Mouse (Mus musculus) spleen, adult 12 weeks (tissue): ENCODE results near the gene Tpra1.

ENCODE experiments used
- DNase-seq: peaks from one replicate; pipeline ENCODE4 v3.0.0; 2022; ENCODE audit warnings: low spot score

Gene Tpra1

DNA sequence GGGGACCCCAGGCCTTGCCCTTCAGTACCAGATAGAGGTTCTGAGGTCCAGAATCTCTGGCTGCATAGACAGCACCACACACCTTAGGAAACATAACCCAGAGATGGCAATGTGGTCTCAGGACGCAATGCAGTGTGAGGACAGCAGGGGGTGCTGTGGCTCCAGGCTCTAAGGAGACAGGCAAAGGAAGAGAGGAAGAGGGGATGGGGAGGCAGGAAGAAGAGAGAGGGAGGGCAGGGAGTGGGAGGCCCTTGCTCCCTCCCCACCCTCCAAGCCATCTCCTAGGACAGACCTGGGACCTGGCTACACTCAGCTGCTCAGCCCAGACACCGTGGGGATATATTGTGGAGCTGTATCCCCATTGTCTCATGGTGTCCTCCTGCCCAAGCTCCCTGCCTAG lies 25.5 kb downstream of the Tpra1 start:
- peak; percentile 60 for DNase-seq

DNA sequence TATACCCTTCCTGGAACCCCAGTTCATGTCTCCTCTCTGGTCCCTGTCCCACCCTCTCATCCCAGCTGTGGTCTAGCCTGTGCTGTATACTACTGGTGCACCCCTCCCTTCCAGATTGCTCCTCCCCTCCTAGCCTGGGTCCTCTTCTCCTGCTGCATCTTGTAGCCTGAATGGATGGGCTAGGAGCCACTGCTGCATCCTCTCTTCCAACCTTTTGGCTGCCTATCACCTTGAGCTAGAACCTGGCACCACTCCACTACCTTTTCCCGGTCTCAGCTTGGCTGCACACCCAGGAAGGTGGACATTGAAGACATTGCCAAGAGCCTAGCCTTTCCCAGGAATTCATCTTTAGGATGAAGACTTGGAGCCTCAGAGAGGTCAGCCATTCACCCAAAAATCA lies 26.0 kb downstream of the Tpra1 start:
- DNase-seq, result no peak

GRCm38 (mm10) chr6:88928576-88928975 lies 26.5 kb downstream of the Tpra1 start:
- DNase-seq, result no peak

- no peak for DNase-seq
Measured at GRCm38 (mm10) chr6:88929451-88929850, 27.4 kb downstream of the Tpra1 start.

DNA sequence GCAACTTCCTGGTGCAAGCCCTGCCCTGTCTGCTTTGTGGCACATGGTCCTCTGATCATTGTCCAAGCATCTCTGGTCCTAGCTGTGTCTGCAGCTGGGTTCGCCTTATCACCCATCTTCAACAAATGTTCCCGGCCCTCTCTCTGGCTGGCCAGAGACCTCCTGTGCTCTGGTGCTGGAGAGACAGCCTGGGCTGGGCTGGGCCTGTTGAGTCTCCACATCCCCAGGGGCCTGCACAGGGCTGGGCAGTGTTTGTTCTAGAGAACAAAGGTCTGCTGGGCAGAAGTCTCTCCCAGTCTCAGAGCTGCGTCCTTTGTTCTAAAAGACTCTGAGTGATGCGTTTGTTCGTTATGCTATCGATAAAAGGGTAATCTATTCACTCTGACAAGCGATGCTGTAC lies 28.0 kb downstream of the Tpra1 start:
- DNase-seq, result no peak

- DNase-seq, result no peak
Measured at GRCm38 (mm10) chr6:88931449-88931848, 29.4 kb downstream of the Tpra1 start.

DNA sequence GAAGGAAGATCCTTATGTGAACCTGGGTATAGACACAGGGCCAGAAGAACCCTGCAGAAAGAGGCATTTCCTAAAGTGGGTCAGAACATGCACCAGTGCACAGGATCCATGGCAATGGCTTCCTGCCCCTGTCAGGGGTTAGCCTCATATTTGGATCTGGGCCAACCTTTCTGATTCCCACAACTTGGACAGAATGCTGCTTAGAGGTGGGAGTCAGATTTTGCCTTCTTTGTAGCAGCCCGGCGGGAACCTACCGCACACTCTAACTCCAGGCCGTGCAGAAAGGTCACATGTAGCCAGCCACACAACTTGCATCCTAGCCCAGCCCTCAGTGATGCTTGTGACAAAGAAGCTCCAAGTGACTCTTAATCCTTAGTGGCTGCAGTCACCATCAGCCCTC lies 32.1 kb downstream of the Tpra1 start:
- DNase-seq, result no peak

DNA sequence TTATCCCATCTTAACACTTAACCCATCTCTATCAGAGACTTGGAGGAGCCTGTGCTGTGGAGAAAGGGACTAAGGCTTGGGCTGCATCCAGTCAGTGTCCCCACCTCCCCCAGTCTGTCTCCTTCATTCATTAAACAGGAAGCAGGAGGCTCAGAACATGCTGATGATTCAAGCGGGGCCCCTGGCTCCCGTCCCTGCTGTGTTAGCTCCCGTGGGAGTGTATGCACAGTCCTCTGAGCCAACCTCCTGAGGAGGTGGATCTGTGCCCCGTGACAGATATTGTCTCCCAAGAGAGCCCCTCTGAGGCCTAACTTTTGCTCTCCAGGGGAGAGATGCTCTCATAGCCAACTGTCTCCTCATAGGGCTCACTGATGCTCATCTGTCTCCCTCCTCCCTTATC lies 32.8 kb downstream of the Tpra1 start:
- DNase-seq, result no peak

GRCm38 (mm10) chr6:88935735-88936276 lies 33.8 kb downstream of the Tpra1 start:
- DNase-seq, result no peak

DNA sequence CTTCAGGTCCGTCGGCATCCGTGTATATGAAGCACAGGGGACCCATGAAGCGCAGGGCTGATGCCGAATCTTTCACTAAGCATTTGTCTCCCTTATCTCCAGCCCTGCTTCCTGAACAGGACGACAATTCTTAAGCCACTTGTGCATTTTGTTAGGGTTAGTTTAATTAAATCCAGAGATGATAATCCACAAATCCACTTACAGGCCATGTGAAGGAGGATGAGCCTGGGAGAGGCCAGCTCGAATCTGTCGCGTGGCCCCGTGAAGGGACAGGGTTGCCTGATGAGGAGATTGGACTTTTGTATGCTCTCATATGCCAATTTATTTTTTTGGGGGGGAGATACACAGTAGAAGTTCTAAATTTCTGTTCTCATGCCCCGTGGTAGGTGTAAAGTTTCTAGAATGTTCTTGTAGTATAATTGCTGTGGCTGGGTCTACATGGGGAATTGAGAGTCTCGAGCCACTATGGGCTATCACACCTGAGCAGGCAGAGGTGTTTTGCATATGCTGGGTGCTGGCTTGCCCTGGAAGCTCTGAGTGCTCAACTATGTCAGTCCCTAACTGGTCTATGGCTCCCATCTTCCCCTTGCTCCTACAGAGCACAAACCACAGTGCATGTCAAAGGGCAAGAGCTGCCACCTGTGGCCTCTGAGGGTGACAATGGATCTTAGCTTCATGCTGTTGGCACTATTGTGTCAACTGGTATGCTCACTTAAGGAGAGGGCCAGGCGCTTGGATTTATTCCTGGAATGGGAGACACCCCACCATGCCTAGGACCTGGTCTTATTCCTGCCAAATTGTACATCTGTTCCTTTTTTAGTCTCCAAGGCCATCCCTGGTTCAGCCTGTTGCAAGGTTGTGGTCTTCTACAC lies 34.5 kb downstream of the Tpra1 start:
- no peak for DNase-seq

- DNase-seq, result no peak
Measured at GRCm38 (mm10) chr6:88937214-88937549, 35.1 kb downstream of the Tpra1 start.

GRCm38 (mm10) chr6:88937971-88938663 lies 36.1 kb downstream of the Tpra1 start:
- DNase-seq, result no peak

DNA sequence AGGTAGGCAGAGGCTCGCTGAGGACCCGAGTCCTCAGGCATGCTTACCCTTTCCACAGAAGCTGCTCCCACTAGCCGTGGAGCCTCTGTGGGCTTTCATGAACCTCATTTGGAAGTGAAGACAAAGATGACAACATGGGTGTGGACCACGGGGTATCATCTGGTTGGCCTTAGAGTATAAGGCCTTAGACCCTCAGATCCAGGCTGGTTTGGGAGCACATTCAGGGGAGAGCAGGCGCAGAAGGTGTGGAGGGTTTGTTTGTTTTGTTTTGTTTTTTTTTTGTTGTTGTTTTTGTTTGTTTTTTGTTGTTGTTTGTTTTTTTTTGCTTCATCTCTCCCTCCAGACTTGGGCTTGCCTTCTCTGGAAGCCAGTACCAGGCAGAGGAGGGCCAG lies 36.6 kb downstream of the Tpra1 start:
- DNase-seq, result no peak

DNA sequence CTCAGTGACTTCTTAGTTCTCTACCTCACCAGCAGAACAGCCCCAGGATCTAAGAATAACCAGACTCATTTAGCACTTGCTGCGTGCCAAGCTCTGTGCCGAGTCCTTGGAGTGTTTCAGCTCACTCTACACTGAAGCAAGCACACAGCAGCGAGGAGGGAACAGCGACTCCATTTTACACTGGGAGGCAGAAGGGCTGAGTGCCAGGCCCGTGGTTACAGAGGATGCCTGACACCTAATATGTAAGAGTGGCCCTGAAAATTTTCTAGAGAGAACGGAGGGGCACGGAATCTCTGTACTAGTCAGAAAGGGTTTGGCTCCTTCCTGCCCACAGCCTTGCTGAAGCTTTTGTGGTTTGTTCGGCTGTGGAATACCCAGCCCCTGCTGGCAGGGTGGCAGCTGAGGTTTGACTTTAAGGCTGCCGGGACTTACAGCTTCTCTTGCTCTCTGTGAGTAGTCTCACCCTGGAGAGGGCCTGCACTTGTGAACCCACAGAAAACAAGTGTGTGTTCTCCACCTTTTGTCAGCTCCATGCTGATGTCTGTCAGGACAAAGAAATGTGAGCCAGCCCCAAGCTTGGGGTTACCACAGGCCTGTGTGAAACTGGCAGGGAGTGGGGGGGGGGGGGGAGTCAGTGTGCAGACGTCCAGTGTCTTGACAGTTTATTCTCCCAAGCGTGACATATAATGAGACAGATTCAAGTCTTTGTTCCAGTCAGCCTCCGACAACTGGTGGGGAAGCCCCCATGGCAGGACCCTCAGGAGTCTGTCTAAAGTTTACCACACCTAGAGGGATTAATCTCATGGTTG lies 37.4 kb downstream of the Tpra1 start:
- no peak for DNase-seq

DNA sequence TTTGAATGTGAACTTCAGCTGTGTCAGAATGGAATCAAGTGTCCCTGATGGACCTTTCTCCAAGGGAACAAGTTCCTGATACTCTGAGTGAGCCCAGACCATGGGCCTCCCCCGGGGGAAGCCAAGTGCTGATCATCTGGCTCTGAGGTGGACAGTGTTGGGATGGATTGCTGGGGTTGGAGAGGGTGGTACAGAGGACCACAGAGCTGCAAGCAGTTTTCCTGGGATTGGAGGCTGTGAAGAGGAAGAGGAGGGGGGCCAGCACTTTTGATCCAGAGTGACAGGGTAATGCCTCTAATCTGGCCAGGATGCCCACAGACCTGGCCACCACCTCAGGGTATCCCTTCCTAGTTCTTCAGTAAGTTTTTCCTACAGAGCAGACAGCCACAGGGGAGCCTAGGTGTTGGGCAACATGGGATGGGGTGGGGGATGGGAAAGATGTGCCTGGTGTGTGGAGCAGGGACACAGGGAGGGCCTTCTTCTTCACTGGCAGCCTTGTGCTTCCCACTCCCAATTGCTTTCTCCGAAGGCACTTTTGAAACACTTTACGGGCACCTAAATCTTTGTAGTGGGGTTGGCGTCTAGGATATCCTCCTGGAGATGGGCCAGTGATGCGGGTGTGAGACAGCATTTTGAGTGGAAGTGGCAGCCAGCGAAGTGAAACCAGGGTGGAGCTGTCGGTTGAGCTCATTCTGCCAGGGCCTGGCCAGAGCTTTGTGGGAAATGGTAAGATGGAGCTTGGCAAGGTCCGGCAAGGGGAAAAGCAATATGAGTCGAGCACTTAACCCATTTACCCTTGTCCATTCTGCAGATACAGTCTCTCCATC lies 38.3 kb downstream of the Tpra1 start:
- no peak for DNase-seq

DNA sequence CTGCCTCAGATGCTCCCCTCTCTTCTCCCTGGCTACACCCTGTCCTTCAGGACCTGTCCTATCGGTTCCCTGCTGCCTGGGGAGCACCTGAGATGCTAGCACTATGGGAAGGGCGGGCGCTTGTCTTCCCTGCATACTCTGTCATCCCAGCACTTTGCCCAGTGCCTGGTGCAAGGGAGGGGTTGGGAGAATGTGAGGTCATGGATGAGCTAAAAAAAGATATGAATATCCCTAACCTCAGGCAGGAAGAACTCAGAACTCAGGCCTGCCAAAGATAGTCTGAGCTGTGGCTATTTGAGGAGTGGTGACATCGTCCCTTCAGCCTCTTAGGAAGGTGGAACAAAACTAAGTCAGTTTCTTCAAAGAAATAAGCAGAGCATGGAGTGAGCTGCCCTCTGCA lies 39.6 kb downstream of the Tpra1 start:
- no peak for DNase-seq

DNA sequence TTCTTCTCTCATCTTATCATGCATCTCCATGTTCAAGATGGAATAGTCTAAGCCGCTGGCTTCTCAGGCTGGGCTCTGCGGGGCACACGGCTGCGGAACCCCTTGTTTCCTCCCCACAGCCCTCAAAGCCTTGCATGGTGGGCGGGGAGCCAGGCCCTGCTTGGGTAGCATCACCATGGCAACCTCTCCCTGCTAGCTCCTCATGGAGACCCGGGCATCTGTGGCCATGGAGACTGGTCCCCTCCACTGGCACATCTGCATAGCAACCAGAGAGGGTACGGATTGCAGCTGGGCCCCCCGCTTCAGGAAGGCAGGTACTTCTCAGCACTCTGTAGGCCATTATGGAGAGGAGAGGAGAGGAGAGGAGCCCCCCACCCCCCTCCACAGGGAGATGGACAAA lies 40.5 kb downstream of the Tpra1 start:
- no peak for DNase-seq

- DNase-seq, result no peak
Measured at GRCm38 (mm10) chr6:88943666-88944065, 41.6 kb downstream of the Tpra1 start.

GRCm38 (mm10) chr6:88946442-88946841 lies 44.4 kb downstream of the Tpra1 start:
- DNase-seq, result no peak

GRCm38 (mm10) chr6:88947771-88948170 lies 45.7 kb downstream of the Tpra1 start:
- no peak for DNase-seq

DNA sequence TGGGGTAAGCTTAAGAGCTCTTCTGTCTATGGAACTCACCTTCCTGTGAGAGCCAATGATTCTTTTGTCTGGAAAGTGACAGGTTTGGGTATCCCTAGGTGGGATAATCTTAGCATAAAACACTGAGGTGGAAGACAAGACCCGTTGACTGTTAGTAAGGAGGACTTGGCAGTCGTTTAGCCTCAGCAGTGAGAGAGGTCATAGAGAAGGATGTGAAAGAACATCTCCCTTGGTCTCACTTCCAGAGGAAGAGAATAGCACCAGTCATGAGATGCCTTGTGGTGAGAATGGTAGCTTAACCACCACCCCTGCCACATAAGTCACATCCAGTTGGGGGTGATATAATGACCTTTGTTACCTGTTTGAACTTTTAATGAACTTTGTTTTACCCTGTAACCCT lies 54.7 kb downstream of the Tpra1 start:
- DNase-seq, result no peak

DNA sequence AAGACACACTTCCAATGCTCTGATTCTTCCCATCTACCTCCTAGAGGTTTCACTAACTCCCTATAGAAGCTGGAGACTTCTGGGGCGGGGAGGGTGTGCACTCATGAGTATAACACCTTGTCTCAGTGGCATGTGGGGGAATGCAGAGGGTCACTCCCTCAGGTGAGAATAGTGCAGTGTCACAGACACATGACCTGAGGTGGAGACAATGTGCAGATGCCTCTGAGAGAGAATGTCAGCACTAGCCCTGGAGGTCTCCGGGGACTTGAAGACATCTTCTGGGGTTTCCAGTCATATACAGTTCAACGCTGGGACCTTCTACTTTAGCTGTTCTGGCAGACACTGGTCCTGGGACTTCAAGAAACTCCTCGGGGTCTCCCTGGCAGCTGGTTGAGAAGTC lies 55.3 kb downstream of the Tpra1 start:
- DNase-seq, result no peak
